Comparison of ENCODE assay signal across 23 mouse cellular contexts in the genomic region with DNA sequence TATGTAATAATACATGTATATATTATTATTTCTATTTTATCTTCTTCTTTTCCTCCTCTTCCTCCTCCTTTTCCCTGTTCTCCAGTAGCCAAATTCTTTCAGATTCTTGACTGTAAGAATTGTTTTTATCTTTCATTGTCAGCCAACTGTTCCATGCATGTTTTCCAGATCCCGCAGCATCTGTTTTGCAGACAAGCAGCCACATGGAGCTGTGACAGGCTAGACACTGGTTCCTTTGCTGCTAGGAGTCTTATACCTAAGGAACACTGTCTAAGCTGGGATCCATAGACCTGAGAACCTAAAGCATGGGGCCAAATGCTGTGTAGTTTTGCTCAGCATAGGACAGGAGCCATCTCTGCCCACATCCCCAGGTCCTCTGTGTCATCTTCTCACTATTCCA.
DNase-seq lines count a peak whose midpoint lies in the region; ATAC-seq and TF ChIP-seq lines count a peak whose summit lies in the region.
"Had no signal": no experiment of that assay in that cellular context is flagged by ENCODE, and none has a peak within 500 bp of the region (broad histone marks: within the 10 kb centered on the region; RNA-seq: fewer than 3 reads in every experiment).

No protein-coding gene starts in this region.

- H3K4me3 ChIP-seq in forebrain, postnatal 0 days (ENCODE audit: low read depth, low read length), result no peak overlapping the region
- H3K4me3 ChIP-seq in forebrain, embryonic 16.5 days (replicated peaks; ENCODE audit: low read length), result no peak overlapping the region
- H3K4me3 ChIP-seq: embryonic facial prominence, embryonic 13.5 days; embryonic facial prominence, embryonic 15.5 days; erythroblast, embryonic 14.5 days; forebrain, embryonic 10.5 days; forebrain, embryonic 12.5 days had no signal

- peak; percentile 44 for DNase-seq in forebrain, postnatal 0 days
- peak; percentile 47 for DNase-seq in layer of hippocampus, adult 11-12 months (ENCODE audit: low spot score)
- DNase-seq in layer of hippocampus, postnatal 25 days (ENCODE audit: extremely low spot score in 1 of 2, low spot score in 1 of 2), result no peak
- peak; percentile 64 for DNase-seq in layer of hippocampus, adult 9-11 months
- DNase-seq in layer of hippocampus, adult 9-10 months (ENCODE audit: low spot score), result no peak
- DNase-seq in brain, adult 2 months (ENCODE audit: low read depth, low spot score), result peak; percentile 64
- no peak for DNase-seq in adipocyte (ENCODE audit: low spot score)
- DNase-seq: adrenal gland, adult 8-10 months; adrenal gland, postnatal 14 days; adrenal gland, postnatal 36 days; cerebellum, adult 11 months; cerebellum, adult 18-20 months; cerebellum, adult 8-10 months; cerebellum, adult 9-11 months; cerebellum, postnatal 14 days; cerebellum, postnatal 36 days; embryo, embryonic 11 days had no signal

- peak; percentile 47; the same call in 1 of the 2 replicates for ATAC-seq in forebrain, postnatal 0 days
- ATAC-seq in forebrain, embryonic 16.5 days, result no peak

- WGBS in forebrain, postnatal 0 days, result 76% methylated on average over 1 of the region's 1 CpGs
- 72% methylated on average over 1 of the region's 1 CpGs for whole genome bisulfite sequencing in forebrain, embryonic 16.5 days

- H3K9ac ChIP-seq in forebrain, postnatal 0 days, result no peak overlapping the region
- H3K9ac ChIP-seq in forebrain, embryonic 16.5 days (replicated peaks; ENCODE audit: low read depth, low read length), result no peak overlapping the region
- H3K9ac ChIP-seq: embryonic facial prominence, embryonic 13.5 days; embryonic facial prominence, embryonic 15.5 days; forebrain, embryonic 12.5 days had no signal

- H3K9me3 ChIP-seq in forebrain, postnatal 0 days (ENCODE audit: low read length), result no peaks in the 10 kb centered on the region
- no peaks in the 10 kb centered on the region for H3K9me3 ChIP-seq in forebrain, embryonic 16.5 days (ENCODE audit: control insufficient read depth, low read length)
- H3K9me3 ChIP-seq: embryonic facial prominence, embryonic 13.5 days; embryonic facial prominence, embryonic 15.5 days; forebrain, embryonic 10.5 days; forebrain, embryonic 12.5 days had no signal

- no peaks in the 10 kb centered on the region for H3K36me3 ChIP-seq in forebrain, postnatal 0 days (ENCODE audit: insufficient read depth)
- no peaks in the 10 kb centered on the region for H3K36me3 ChIP-seq in forebrain, embryonic 16.5 days (ENCODE audit: control insufficient read depth, insufficient read depth)
- H3K36me3 ChIP-seq: embryonic facial prominence, embryonic 13.5 days; embryonic facial prominence, embryonic 15.5 days; forebrain, embryonic 10.5 days; forebrain, embryonic 12.5 days had no signal

- TF ChIP-seq CTCF in forebrain, postnatal 0 days (IDR thresholded peaks at IDR 0.05; ENCODE audit: low read depth), result no peak

- no peak overlapping the region for H3K4me2 ChIP-seq in forebrain, postnatal 0 days (ENCODE audit: low read depth)
- no peak overlapping the region for H3K4me2 ChIP-seq in forebrain, embryonic 16.5 days (ENCODE audit: low read length)
- H3K4me2 ChIP-seq: embryonic facial prominence, embryonic 13.5 days; embryonic facial prominence, embryonic 15.5 days; forebrain, embryonic 12.5 days had no signal

- H3K27me3 ChIP-seq in forebrain, postnatal 0 days (ENCODE audit: insufficient read depth, low read length), result no peaks in the 10 kb centered on the region
- no peaks in the 10 kb centered on the region for H3K27me3 ChIP-seq in forebrain, embryonic 16.5 days (replicated peaks; ENCODE audit: control insufficient read depth, insufficient read depth, low read length)
- H3K27me3 ChIP-seq: embryonic facial prominence, embryonic 13.5 days; embryonic facial prominence, embryonic 15.5 days; forebrain, embryonic 12.5 days had no signal

- H3K4me1 ChIP-seq in forebrain, postnatal 0 days (ENCODE audit: insufficient read depth), result no peaks in the 10 kb centered on the region
- H3K4me1 ChIP-seq in forebrain, embryonic 16.5 days (replicated peaks; ENCODE audit: control insufficient read depth, insufficient read depth, low read length), result no peaks in the 10 kb centered on the region
- H3K4me1 ChIP-seq: embryonic facial prominence, embryonic 13.5 days; embryonic facial prominence, embryonic 15.5 days had no signal

- no peak overlapping the region for H3K27ac ChIP-seq in forebrain, postnatal 0 days (ENCODE audit: low read depth, low read length)
- no peak overlapping the region for H3K27ac ChIP-seq in forebrain, embryonic 16.5 days (ENCODE audit: low read length)
- H3K27ac ChIP-seq: embryonic facial prominence, embryonic 13.5 days; embryonic facial prominence, embryonic 15.5 days; forebrain, embryonic 10.5 days; forebrain, embryonic 12.5 days had no signal

Comparison
In these comparisons a context has a peak if more than half of its experiments do, and no peak if none do; other contexts are left out.
1. DNase-seq: peak in forebrain, postnatal 0 days (single experiment), layer of hippocampus, adult 11-12 months (single experiment), layer of hippocampus, adult 9-11 months (single experiment) and brain, adult 2 months (single experiment); none in layer of hippocampus, postnatal 25 days (0 of 2), layer of hippocampus, adult 9-10 months (single experiment) and adipocyte (single experiment).